Mouse (Mus musculus) B cell, adult 67 days (primary cell): ENCODE data around the gene Ltbp2. TPM values are rescaled to one million over a fixed set of nuclear protein-coding genes. Genes with fewer than 3 reads are reported as not detected.

ENCODE experiments used
- total RNA-seq, 2 experiments: library from RNA; stranded (reverse); gene quantifications; 4 replicates each; pipeline ENCODE4 v1.2.4; 2023

Gene Ltbp2
- not detected for total RNA-seq

DNA sequence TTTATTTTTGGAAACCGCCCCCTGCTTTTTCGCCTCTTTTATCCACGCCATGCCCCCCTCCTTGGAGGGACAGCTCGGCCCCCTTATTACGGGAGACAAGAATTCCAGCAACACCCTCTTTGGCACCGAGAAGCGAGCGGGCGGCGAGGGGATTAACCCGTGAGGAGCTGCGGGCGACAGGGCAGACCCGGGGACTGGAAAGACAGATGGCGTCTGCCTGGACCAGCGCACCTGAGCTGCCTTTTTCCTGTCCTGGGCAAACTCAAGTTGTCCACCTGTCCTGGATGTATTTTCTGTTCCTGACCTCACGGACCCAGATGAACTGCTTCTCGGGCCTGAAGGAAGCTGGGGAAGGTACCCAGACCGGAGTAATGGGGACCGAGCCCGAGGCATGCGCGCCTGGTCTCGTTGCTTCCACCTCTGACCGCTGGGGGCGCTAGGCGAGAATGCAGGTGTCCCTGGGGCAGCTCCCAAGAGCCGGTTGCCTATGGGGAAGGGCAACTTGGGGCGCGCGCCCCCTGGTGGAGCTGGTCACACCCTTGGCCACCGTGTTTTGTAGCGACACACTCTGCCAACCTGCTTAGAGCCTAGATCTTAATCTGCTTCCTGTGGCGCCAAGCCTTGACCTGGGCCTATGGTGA is at the start of gene Ltbp2:
Gene Ltbp2 (minus strand): TSS at position 52 of the 641 bp plus-strand sequence.

GRCm38 (mm10) chr12:84772726-84773441 is 103.4 kb downstream of the Ltbp2 start, which contains the start of the genes Npc2 and Isca2:
TSS of gene Npc2 (minus strand) at chr12:84773152.
TSS of gene Isca2 (plus strand) at chr12:84773251.

Other genes starting within 250 kb of the Ltbp2 start
- gene Vrtn, start 235.5 kb downstream of the Ltbp2 start, total RNA-seq = not detected
- not detected for gene Syndig1l, start 177.7 kb downstream of the Ltbp2 start, total RNA-seq
- 10 to 100 TPM; 47.3 to 49.4 TPM for gene Npc2, start 103.4 kb downstream of the Ltbp2 start, total RNA-seq
- gene Isca2, start 103.3 kb downstream of the Ltbp2 start, total RNA-seq = 10 to 100 TPM; 56.2 to 59.4 TPM
- gene Fcf1, start 94.4 kb upstream of the Ltbp2 start, total RNA-seq = 10 to 100 TPM; 89.7 to 90.9 TPM
- 10 to 100 TPM; 51.1 to 51.7 TPM for gene Arel1, start 94.4 kb upstream of the Ltbp2 start, total RNA-seq
- gene Ylpm1, start 119.8 kb upstream of the Ltbp2 start, total RNA-seq = 100 to 1,000 TPM in 1 of 2 experiments, 10 to 100 TPM in 1; 93.4 to 107 TPM
- gene Prox2, start 234.2 kb upstream of the Ltbp2 start, total RNA-seq = 1 to 10 TPM; 4.7 to 5.9 TPM
- 100 to 1,000 TPM; 219 to 231 TPM for gene Dlst, start 234.3 kb upstream of the Ltbp2 start, total RNA-seq